In the genomic region with DNA sequence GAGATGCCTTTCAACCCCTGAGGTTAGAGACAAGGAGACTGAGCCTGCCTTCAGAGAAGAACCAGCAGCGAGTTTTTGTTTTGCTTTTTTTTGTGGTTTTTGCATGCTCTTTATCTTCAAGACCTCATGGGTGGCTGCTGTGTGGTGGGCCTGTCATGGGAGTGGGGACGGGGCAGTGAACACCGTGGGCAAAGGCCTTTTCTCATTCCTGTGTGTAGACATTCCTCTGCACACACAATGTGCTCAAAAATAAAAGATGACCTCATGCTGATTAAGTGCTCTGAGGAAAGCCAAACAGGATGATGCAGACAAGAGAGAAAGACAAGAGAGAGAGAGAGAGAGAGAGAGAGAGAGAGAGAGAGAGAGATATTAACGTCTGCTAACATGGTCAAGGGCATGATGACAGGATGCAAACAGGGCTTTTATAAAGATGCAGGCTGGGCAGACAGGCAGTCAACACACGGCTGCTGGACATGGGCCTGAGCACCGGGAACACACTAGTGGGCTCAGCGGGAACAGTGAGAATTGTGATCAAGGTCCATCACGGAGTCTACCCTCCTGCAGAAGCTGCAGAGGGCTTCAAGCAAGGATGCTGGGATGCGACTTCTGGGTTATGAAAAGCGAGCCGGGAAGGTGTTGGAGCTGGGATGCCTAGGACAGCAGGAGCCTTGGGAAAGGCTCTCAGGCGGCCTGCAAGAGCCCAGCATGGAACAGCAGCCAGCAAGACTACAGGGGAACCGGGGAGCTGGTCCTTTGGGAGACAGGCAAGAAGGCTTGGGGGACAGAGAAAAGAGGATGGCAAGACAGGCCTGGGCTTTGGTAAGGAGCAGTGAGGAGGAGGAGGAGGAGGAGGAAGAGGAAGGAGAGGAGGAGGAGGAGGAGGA, we compare ENCODE assay signal across 12 mouse cellular contexts. TPM values are rescaled to one million over a fixed set of nuclear protein-coding genes. Genes with fewer than 3 reads are reported as not detected.
DNase-seq lines count a peak whose midpoint lies in the region; ATAC-seq and TF ChIP-seq lines count a peak whose summit lies in the region.
"Had no signal": no experiment of that assay in that cellular context is flagged by ENCODE, and none has a peak within 500 bp of the region (broad histone marks: within the 10 kb centered on the region; RNA-seq: fewer than 3 reads in every experiment).

No protein-coding gene starts in this region.

- ATAC-seq in kidney, embryonic 16.5 days (ENCODE audit: low FRiP score, low TSS enrichment), result no peak
- ATAC-seq in heart, embryonic 12.5 days (ENCODE audit: insufficient number of reproducible peaks, low FRiP score), result peak; percentile 59

- H3K27me3 ChIP-seq in kidney, embryonic 16.5 days (ENCODE audit: insufficient read depth, low read length), result no peaks in the 10 kb centered on the region
- no peaks in the 10 kb centered on the region for H3K27me3 ChIP-seq in kidney, adult 2 months (replicated peaks; ENCODE audit: control insufficient read depth, insufficient read depth, low read length)
- H3K27me3 ChIP-seq in heart, embryonic 12.5 days (replicated peaks), result no peaks in the 10 kb centered on the region

- no peaks in the 10 kb centered on the region for H3K9me3 ChIP-seq in kidney, embryonic 16.5 days (ENCODE audit: low read length)
- H3K9me3 ChIP-seq in heart, embryonic 12.5 days (replicated peaks), result no peaks in the 10 kb centered on the region
- H3K9me3 ChIP-seq: G1E had no signal

- peak overlapping the region; percentile 27; the same call in 1 of the 2 replicates for H3K27ac ChIP-seq in kidney, embryonic 16.5 days (ENCODE audit: low read length)
- no peak overlapping the region for H3K27ac ChIP-seq in kidney, adult 2 months (ENCODE audit: insufficient read depth, low read depth, low read length)
- H3K27ac ChIP-seq in heart, embryonic 12.5 days (ENCODE audit: poor library complexity, severe bottlenecking), result peak overlapping the region; percentile 92
- H3K27ac ChIP-seq: liver, embryonic 14.5 days had no signal

- no peak overlapping the region for H3K9ac ChIP-seq in kidney, embryonic 16.5 days (replicated peaks; ENCODE audit: low read length)
- peak overlapping the region; percentile 58 for H3K9ac ChIP-seq in heart, embryonic 12.5 days
- H3K9ac ChIP-seq: liver, embryonic 14.5 days had no signal

- H3K36me3 ChIP-seq in kidney, embryonic 16.5 days (ENCODE audit: insufficient read depth, low read length), result no peaks in the 10 kb centered on the region
- H3K36me3 ChIP-seq in kidney, adult 2 months (ENCODE audit: control insufficient read depth, insufficient read depth, low read length), result no peaks in the 10 kb centered on the region
- H3K36me3 ChIP-seq in heart, embryonic 12.5 days, result peaks cover 3% of the 10 kb centered on the region; the same call in 1 of the 2 replicates
- H3K36me3 ChIP-seq: G1E had no signal

- H3K4me3 ChIP-seq in kidney, embryonic 16.5 days (ENCODE audit: low read length), result no peak overlapping the region
- H3K4me3 ChIP-seq in kidney, adult 2 months (ENCODE audit: insufficient read depth, low read depth, low read length), result no peak overlapping the region
- peak overlapping the region; percentile 12; the same call in 1 of the 2 replicates for H3K4me3 ChIP-seq in heart, embryonic 12.5 days

- H3K4me1 ChIP-seq in kidney, embryonic 16.5 days (ENCODE audit: insufficient read depth, low read length), result peaks cover 36% of the 10 kb centered on the region
- H3K4me1 ChIP-seq in kidney, adult 2 months (ENCODE audit: control insufficient read depth, insufficient read depth, low read length), result 0 out of 2 replicates have a peak, but pooled peaks cover 7% of the 10 kb centered on the region
- peaks cover 76% of the 10 kb centered on the region for H3K4me1 ChIP-seq in heart, embryonic 12.5 days (replicated peaks)

- no peak for TF ChIP-seq CTCF in kidney, adult 2 months (conservative IDR thresholded peaks at IDR 0.05; ENCODE audit: insufficient read depth, insufficient read length, low read depth, low read length)

- 70% methylated on average over 13 of the region's 13 CpGs for WGBS in kidney, embryonic 16.5 days
- 74% methylated on average over 13 of the region's 13 CpGs for WGBS in kidney, adult 2 months
- 34% methylated on average over 13 of the region's 13 CpGs for WGBS in heart, embryonic 12.5 days

- DNase-seq in kidney, adult 2 months, result no peak
- DNase-seq in Muller cell, postnatal 12 days (ENCODE audit: inconsistent ontology term), result peak; percentile 95
- DNase-seq in lung, postnatal 25 days (ENCODE audit: low spot score), result peak; percentile 57
- DNase-seq in adrenal gland, postnatal 14 days, result no peak
- no peak for DNase-seq in urinary bladder, adult 2 months (ENCODE audit: low spot score)
- DNase-seq: adrenal gland, postnatal 10 days; cerebellum, postnatal 36 days; thymus, postnatal 36 days had no signal

- H3K4me2 ChIP-seq in kidney, embryonic 16.5 days (replicated peaks; ENCODE audit: low read depth, low read length), result no peak overlapping the region
- H3K4me2 ChIP-seq in heart, embryonic 12.5 days, result peak overlapping the region; percentile 53

- no peak for TF ChIP-seq POLR2A in kidney, adult 2 months (IDR thresholded peaks at IDR 0.05; ENCODE audit: low read depth, low read length)

RNA-seq across cellular contexts. Expression of gene Mxra7, which starts 6.5 kb away (rescaled TPM):
- 15.6 and 17.0 TPM in 2 replicates for polyA plus RNA-seq in kidney, embryonic 16.5 days (2015; fragmentation: Nextera tagmentation; extraction: Ambion mirVana)
- 11.3 TPM in 2 replicates for polyA plus RNA-seq in kidney, adult 2 months (2012; rRNA removed)
- 24.7 and 27.0 TPM in 2 replicates for polyA plus RNA-seq in heart, embryonic 12.5 days (2016; fragmentation: Nextera tagmentation; extraction: Ambion mirVana)
- 28.6 and 32.8 TPM in 2 replicates for total RNA-seq in adrenal gland, postnatal 14 days (2021)
- polyA plus RNA-seq in urinary bladder, adult 2 months (2012; rRNA removed), result 42.8 and 63.1 TPM in 2 replicates
- total RNA-seq: G1E had no signal
- polyA plus RNA-seq: G1E had no signal

RNA-seq across cellular contexts. Expression of gene Mettl23, which starts 21.8 kb away (rescaled TPM):
- 54.9 and 60.6 TPM in 2 replicates for polyA plus RNA-seq in kidney, embryonic 16.5 days (2015; fragmentation: Nextera tagmentation; extraction: Ambion mirVana)
- 26.8 and 32.8 TPM in 2 replicates for polyA plus RNA-seq in kidney, adult 2 months (2012; rRNA removed)
- 55.5 and 57.4 TPM in 2 replicates for polyA plus RNA-seq in heart, embryonic 12.5 days (2016; fragmentation: Nextera tagmentation; extraction: Ambion mirVana)
- 31.1 and 34.4 TPM in 2 replicates for total RNA-seq in adrenal gland, postnatal 14 days (2021)
- 32.0 and 36.5 TPM in 2 replicates for polyA plus RNA-seq in urinary bladder, adult 2 months (2012; rRNA removed)

RNA-seq across cellular contexts. Expression of gene Jmjd6, which starts 21.9 kb away (rescaled TPM):
- polyA plus RNA-seq in kidney, embryonic 16.5 days (2015; fragmentation: Nextera tagmentation; extraction: Ambion mirVana), result 74.8 and 77.8 TPM in 2 replicates
- polyA plus RNA-seq in kidney, adult 2 months (2012; rRNA removed), result 19.6 and 20.9 TPM in 2 replicates
- 76.9 and 77.8 TPM in 2 replicates for polyA plus RNA-seq in heart, embryonic 12.5 days (2016; fragmentation: Nextera tagmentation; extraction: Ambion mirVana)
- 40.2 and 40.7 TPM in 2 replicates for total RNA-seq in adrenal gland, postnatal 14 days (2021)
- polyA plus RNA-seq in urinary bladder, adult 2 months (2012; rRNA removed), result 28.3 and 29.6 TPM in 2 replicates

RNA-seq across cellular contexts. Expression of gene Mfsd11, which starts 30.9 kb away (rescaled TPM):
- 38.8 and 41.2 TPM in 2 replicates for polyA plus RNA-seq in kidney, embryonic 16.5 days (2015; fragmentation: Nextera tagmentation; extraction: Ambion mirVana)
- 44.9 and 48.5 TPM in 2 replicates for polyA plus RNA-seq in kidney, adult 2 months (2012; rRNA removed)
- 37.6 and 39.9 TPM in 2 replicates for polyA plus RNA-seq in heart, embryonic 12.5 days (2016; fragmentation: Nextera tagmentation; extraction: Ambion mirVana)
- total RNA-seq in adrenal gland, postnatal 14 days (2021), result 29.1 and 32.6 TPM in 2 replicates
- polyA plus RNA-seq in urinary bladder, adult 2 months (2012; rRNA removed), result 26.3 and 27.6 TPM in 2 replicates

RNA-seq across cellular contexts. Expression of gene Srsf2, which starts 31.6 kb away (rescaled TPM):
- 729 and 742 TPM in 2 replicates for polyA plus RNA-seq in kidney, embryonic 16.5 days (2015; fragmentation: Nextera tagmentation; extraction: Ambion mirVana)
- 214 and 336 TPM in 2 replicates for polyA plus RNA-seq in kidney, adult 2 months (2012; rRNA removed)
- 605 and 640 TPM in 2 replicates for polyA plus RNA-seq in heart, embryonic 12.5 days (2016; fragmentation: Nextera tagmentation; extraction: Ambion mirVana)
- 244 and 250 TPM in 2 replicates for total RNA-seq in adrenal gland, postnatal 14 days (2021)
- polyA plus RNA-seq in urinary bladder, adult 2 months (2012; rRNA removed), result 319 and 429 TPM in 2 replicates

Comparison
In these comparisons a context has a peak if more than half of its experiments do, and no peak if none do; other contexts are left out.
1. DNase-seq: peak in Muller cell, postnatal 12 days (single experiment) and lung, postnatal 25 days (single experiment); none in kidney, adult 2 months (single experiment), adrenal gland, postnatal 14 days (single experiment) and urinary bladder, adult 2 months (single experiment).